ENCODE assay signal across 10 mouse cellular contexts in the genomic region with DNA sequence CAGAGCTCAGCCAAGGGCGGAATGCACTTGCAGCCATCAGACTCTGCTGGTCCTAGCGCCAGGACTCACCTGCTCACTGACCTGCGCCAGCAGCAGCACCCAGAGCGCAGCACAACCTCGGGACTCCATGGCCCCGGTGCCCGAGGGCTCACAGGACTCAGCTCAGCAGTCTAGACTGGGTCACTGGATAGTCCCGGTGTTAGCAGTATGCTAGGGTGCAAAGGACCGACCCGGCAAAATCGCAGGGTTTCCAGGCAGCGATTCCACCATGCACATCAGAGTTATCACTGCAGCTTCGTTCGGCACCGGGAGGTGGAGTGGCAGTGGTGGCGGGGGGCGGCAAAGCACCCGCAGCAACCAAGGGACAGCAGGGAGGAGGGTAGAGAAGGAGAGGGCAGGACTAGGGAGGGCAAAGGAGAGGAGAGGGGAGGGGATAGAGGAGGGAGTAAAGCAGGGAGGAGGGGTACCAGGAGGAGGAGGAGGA. TPM values are rescaled to one million over a fixed set of nuclear protein-coding genes. Genes with fewer than 3 reads are reported as not detected.
DNase-seq lines count a peak whose midpoint lies in the region; ATAC-seq lines count a peak whose summit lies in the region.
"Had no signal": no experiment of that assay in that cellular context is flagged by ENCODE, and none has a peak within 500 bp of the region (broad histone marks: within the 10 kb centered on the region; RNA-seq: fewer than 3 reads in every experiment).

A gene (minus strand): TSS at position 391 of the 484 bp plus-strand sequence.

- peaks cover 19% of the 10 kb centered on the region for H3K4me1 ChIP-seq in hindbrain, embryonic 10.5 days (replicated peaks)
- H3K4me1 ChIP-seq in limb, embryonic 15.5 days = peaks cover 7% of the 10 kb centered on the region
- H3K4me1 ChIP-seq in stomach, embryonic 15.5 days = 0 out of 2 replicates have a peak, but pooled peaks cover 3% of the 10 kb centered on the region

- no peak for DNase-seq in frontal cortex, postnatal 14 days (ENCODE audit: low spot score in 2 of 2)
- DNase-seq in R1 (ENCODE audit: low read depth, low spot score) = peak; percentile 4
- DNase-seq in hindbrain, embryonic 10.5 days (ENCODE audit: low spot score) = peak; percentile 20
- DNase-seq in lung, postnatal 25 days (ENCODE audit: low spot score) = no peak
- no peak for DNase-seq in adrenal gland, postnatal 14 days

- H3K9me3 ChIP-seq in hindbrain, embryonic 10.5 days = no peaks in the 10 kb centered on the region
- H3K9me3 ChIP-seq in limb, embryonic 15.5 days = no peaks in the 10 kb centered on the region
- H3K9me3 ChIP-seq in stomach, embryonic 15.5 days = no peaks in the 10 kb centered on the region

- peak within 1 kb of the TSS; percentile 67; the same call in 1 of the 2 replicates for H3K27ac ChIP-seq in hindbrain, embryonic 10.5 days
- no peak within 1 kb of the TSS for H3K27ac ChIP-seq in limb, embryonic 15.5 days
- H3K27ac ChIP-seq in stomach, embryonic 15.5 days = no peak within 1 kb of the TSS

- H3K36me3 ChIP-seq in hindbrain, embryonic 10.5 days = no peaks in the 10 kb centered on the region
- no peaks in the 10 kb centered on the region for H3K36me3 ChIP-seq in limb, embryonic 15.5 days
- no peaks in the 10 kb centered on the region for H3K36me3 ChIP-seq in stomach, embryonic 15.5 days

- H3K4me2 ChIP-seq in limb, embryonic 15.5 days = peak within 1 kb of the TSS; percentile 34
- peak within 1 kb of the TSS; percentile 64 for H3K4me2 ChIP-seq in stomach, embryonic 15.5 days

- H3K27me3 ChIP-seq in hindbrain, embryonic 10.5 days (ENCODE audit: insufficient read depth, poor library complexity, severe bottlenecking) = peaks cover 39% of the 10 kb centered on the region
- peaks cover 37% of the 10 kb centered on the region for H3K27me3 ChIP-seq in limb, embryonic 15.5 days
- H3K27me3 ChIP-seq in stomach, embryonic 15.5 days (replicated peaks) = peaks cover 21% of the 10 kb centered on the region

- peak within 1 kb of the TSS; percentile 51 for H3K4me3 ChIP-seq in hindbrain, embryonic 10.5 days
- peak within 1 kb of the TSS; percentile 26 for H3K4me3 ChIP-seq in limb, embryonic 15.5 days
- peak within 1 kb of the TSS; percentile 33 for H3K4me3 ChIP-seq in stomach, embryonic 15.5 days (replicated peaks)

- WGBS in hindbrain, embryonic 10.5 days = 4% methylated on average over 18 of the region's 18 CpGs
- WGBS in limb, embryonic 15.5 days = 2% methylated on average over 18 of the region's 18 CpGs
- WGBS in stomach, embryonic 15.5 days = 4% methylated on average over 18 of the region's 18 CpGs

- peak; percentile 64 for ATAC-seq in frontal cortex, adult (ENCODE audit: low TSS enrichment)
- no peak for ATAC-seq in limb, embryonic 15.5 days (ENCODE audit: insufficient number of reproducible peaks, low FRiP score, low TSS enrichment, low read depth)
- ATAC-seq in stomach, embryonic 15.5 days (ENCODE audit: insufficient read depth, low FRiP score, low read depth) = peak; percentile 53; the same call in 1 of the 2 replicates

- H3K9ac ChIP-seq in limb, embryonic 15.5 days = no peak within 1 kb of the TSS
- H3K9ac ChIP-seq in stomach, embryonic 15.5 days = no peak within 1 kb of the TSS

RNA-seq across cellular contexts. Expression of the gene that starts here (rescaled TPM):
- 0.49 and 0.67 TPM in 2 replicates for polyA plus RNA-seq in hindbrain, embryonic 10.5 days (2016; fragmentation: Nextera tagmentation; extraction: Ambion mirVana)
- 2.0 and 2.1 TPM in 2 replicates for polyA plus RNA-seq in limb, embryonic 15.5 days (2015; fragmentation: Nextera tagmentation; extraction: Ambion mirVana)
- polyA plus RNA-seq in stomach, embryonic 15.5 days (2015; fragmentation: Nextera tagmentation; extraction: Ambion mirVana) = 2.6 and 3.5 TPM in 2 replicates
- total RNA-seq in adrenal gland, postnatal 14 days (2021) = 1.2 TPM in 2 replicates
- total RNA-seq: common myeloid progenitor, adult 5-6 weeks had no signal
- polyA plus RNA-seq: C2C12 had no signal

Comparison
In these comparisons a context has a peak if more than half of its experiments do, and no peak if none do; other contexts are left out.
1. Peak in DNase-seq, H3K4me3 ChIP-seq and H3K27ac ChIP-seq in hindbrain, embryonic 10.5 days; RNA of the gene not detected or under 1 TPM.